Mouse (Mus musculus) ES-E14 (cell line): ENCODE data around the gene Pclo.

Experiments used
- MAFK ChIP-seq: IDR thresholded peaks from 2 replicates; pipeline ENCODE4 v1.6.1; 2014; ENCODE audit warnings: mild to moderate bottlenecking, low read depth, low read length, inconsistent platforms; ENCODE audit not compliant: insufficient read depth
- ZC3H11A ChIP-seq: IDR thresholded peaks from 2 replicates; pipeline ENCODE4 v1.6.1; 2012; ENCODE audit warnings: low read depth, mild to moderate bottlenecking, inconsistent platforms, low read length, borderline replicate concordance

DNA sequence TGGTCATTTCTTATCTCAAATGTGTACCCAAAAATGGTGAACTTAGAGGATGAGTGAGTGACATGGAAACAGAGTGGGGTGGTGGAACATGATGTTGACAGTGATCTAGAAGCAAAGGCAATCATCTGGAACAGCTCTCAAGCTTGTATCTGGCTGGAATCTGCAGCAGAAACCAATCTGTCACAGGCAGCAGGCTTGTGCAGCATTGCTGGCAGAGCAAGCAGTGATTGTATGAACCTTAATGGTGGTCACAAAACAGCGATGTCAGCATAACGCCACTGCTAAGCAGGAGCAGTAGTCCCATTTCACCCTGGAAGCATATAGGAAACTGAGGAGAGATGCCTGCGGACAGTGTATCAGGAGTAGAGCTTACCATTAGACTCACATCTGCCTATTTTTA lies 76.8 kb downstream of the Pclo start:
- TF ChIP-seq ZC3H11A, result no peak
- TF ChIP-seq MAFK, result no peak
